Mouse (Mus musculus) hindbrain, embryonic 14.5 days (tissue): ENCODE data around the gene Gsg1l. TPM values are rescaled to one million over a fixed set of nuclear protein-coding genes. Genes with fewer than 3 reads are reported as not detected.
A peak's percentile ranks its signal among the peaks of the same experiment; 100 is the strongest.

Source experiments
- ATAC-seq: fragments of 200-750 bp; cut with Nextera tagmentation; 2 replicates; pipeline ENCODE4 v1.8.0; 2017; ENCODE audit warnings: moderate number of reproducible peaks, mild to moderate bottlenecking, moderate TSS enrichment, moderate library complexity; ENCODE audit not compliant: low FRiP score
- DNase-seq: peaks from one replicate; pipeline ENCODE4 v3.0.0-alpha.2; 2015; ENCODE audit warnings: low spot score
- H3K27ac ChIP-seq: fragments of 300-500 bp; sonication (generic); 2 replicates; pipeline ENCODE4 v1.5.1; 2014; ENCODE audit warnings: mild to moderate bottlenecking, moderate library complexity
- H3K27me3 ChIP-seq: fragments of 300-500 bp; sonication (generic); 2 replicates; pipeline ENCODE4 v1.6.1; 2014; ENCODE audit warnings: mild to moderate bottlenecking, low read length, mixed read lengths; ENCODE audit not compliant: control insufficient read depth, insufficient read depth
- H3K36me3 ChIP-seq: fragments of 300-500 bp; sonication (generic); replicated peaks from 2 replicates; pipeline ENCODE4 v1.6.1; 2014; ENCODE audit not compliant: control insufficient read depth, insufficient read depth
- H3K4me1 ChIP-seq: fragments of 300-500 bp; sonication (generic); replicated peaks from 2 replicates; pipeline ENCODE4 v1.6.1; 2014; ENCODE audit warnings: antibody characterized with exemption, low read length, mixed read lengths; ENCODE audit not compliant: control insufficient read depth, insufficient read depth
- H3K4me2 ChIP-seq: fragments of 300-500 bp; sonication (generic); replicated peaks from 2 replicates; pipeline ENCODE4 v1.6.1; 2014; ENCODE audit warnings: mild to moderate bottlenecking, moderate library complexity
- H3K4me3 ChIP-seq: fragments of 300-500 bp; sonication (generic); replicated peaks from 2 replicates; pipeline ENCODE4 v1.5.1; 2014; ENCODE audit warnings: mild to moderate bottlenecking, low read length
- H3K9ac ChIP-seq: fragments of 300-500 bp; sonication (generic); 2 replicates; pipeline ENCODE4 v1.6.1; 2014
- H3K9me3 ChIP-seq: fragments of 300-500 bp; sonication (generic); 2 replicates; pipeline ENCODE4 v1.6.1; 2016; ENCODE audit warnings: low read length; ENCODE audit not compliant: control insufficient read depth
- WGBS: fragments of 180-500 bp; shearing (Covaris S2); extraction: QIAGEN DNeasy Blood & Tissue Kit; methylation state at CpG from one replicate; pipeline ENCODE4 v1.1.7; 2014; 5-methylcytosine and 5-hydroxymethylcytosine counted together
- polyA plus RNA-seq: library from polyadenylated mRNA; unstranded; fragments of >200 nt; fragmentation: Nextera tagmentation; extraction: Ambion mirVana; gene quantifications from 2 replicates; pipeline ENCODE4 v1.2.1, GENCODE M21; 2014

The Gsg1l gene
- polyA plus RNA-seq, 1 experiment from 2014 or later, result 11.2 TPM

GRCm38 (mm10) chr7:125860421-125860820, 221.8 kb downstream of the Gsg1l start:
- WGBS, result 89% methylated on average over 9 of the region's 9 CpGs
- H3K4me2 ChIP-seq, result no peak overlapping the region
- DNase-seq (no peak), ATAC-seq (no peak)
- no peaks in the 10 kb centered on the region for H3K27me3 ChIP-seq
- no peak overlapping the region for H3K27ac ChIP-seq
- H3K4me1 ChIP-seq, result peaks cover 14% of the 10 kb centered on the region
- no peaks in the 10 kb centered on the region for H3K36me3 ChIP-seq
- H3K4me3 ChIP-seq, result no peak overlapping the region
- H3K9me3 ChIP-seq, result no peaks in the 10 kb centered on the region
- H3K9ac ChIP-seq, result no peak overlapping the region

GRCm38 (mm10) chr7:125859564-125859963, 222.6 kb downstream of the Gsg1l start:
- no peak for DNase-seq
- Histone ChIP-seq H3K4me1 (peaks cover 6% of the 10 kb centered on the region; the same call in 1 of the 2 replicates), H3K9me3 (no peaks in the 10 kb centered on the region), H3K4me2 (no peak overlapping the region), H3K36me3 (no peaks in the 10 kb centered on the region), H3K27me3 (no peaks in the 10 kb centered on the region), H3K27ac (no peak overlapping the region), H3K4me3 (no peak overlapping the region), H3K9ac (no peak overlapping the region)
- ATAC-seq, result no peak
- 81% methylated on average over 3 of the region's 3 CpGs for WGBS

- Histone ChIP-seq H3K27ac (no peak overlapping the region), H3K4me1 (no peaks in the 10 kb centered on the region), H3K4me2 (no peak overlapping the region), H3K36me3 (peaks cover 10% of the 10 kb centered on the region; the same call in 1 of the 2 replicates), H3K9me3 (no peaks in the 10 kb centered on the region), H3K27me3 (no peaks in the 10 kb centered on the region), H3K9ac (no peak overlapping the region), H3K4me3 (no peak overlapping the region)
- DNase-seq, result no peak
- 98% methylated on average over 2 of the region's 2 CpGs for WGBS
- no peak for ATAC-seq
These were observed 234.7 kb downstream of the Gsg1l start for GRCm38 (mm10) chr7:125847528-125847866.

GRCm38 (mm10) chr7:125846866-125847527, 235.2 kb downstream of the Gsg1l start:
- H3K9ac ChIP-seq, result no peak overlapping the region
- H3K27ac ChIP-seq, result no peak overlapping the region
- peaks cover 10% of the 10 kb centered on the region; the same call in 1 of the 2 replicates for H3K36me3 ChIP-seq
- no peak overlapping the region for H3K4me3 ChIP-seq
- no peak for DNase-seq
- H3K4me2 ChIP-seq, result no peak overlapping the region
- no peak for ATAC-seq
- WGBS, result 83% methylated on average over 8 of the region's 8 CpGs
- H3K27me3 ChIP-seq, result no peaks in the 10 kb centered on the region
- H3K9me3 ChIP-seq, result no peaks in the 10 kb centered on the region
- no peaks in the 10 kb centered on the region for H3K4me1 ChIP-seq

- no peaks in the 10 kb centered on the region for H3K4me1 ChIP-seq
- WGBS, result 56% methylated on average over 1 of the region's 1 CpGs
- no peak for ATAC-seq
- DNase-seq, result no peak
- H3K36me3 ChIP-seq, result no peaks in the 10 kb centered on the region; the same call in 1 of the 2 replicates
- H3K4me3 ChIP-seq, result no peak overlapping the region
- no peaks in the 10 kb centered on the region for H3K9me3 ChIP-seq
- H3K27ac ChIP-seq, result no peak overlapping the region
- no peak overlapping the region for H3K9ac ChIP-seq
- no peak overlapping the region for H3K4me2 ChIP-seq
- no peaks in the 10 kb centered on the region for H3K27me3 ChIP-seq
These were observed 236.6 kb downstream of the Gsg1l start for GRCm38 (mm10) chr7:125845611-125846010.

GRCm38 (mm10) chr7:125838078-125838742, 244.0 kb downstream of the Gsg1l start:
- Histone ChIP-seq H3K4me2 (no peak overlapping the region), H3K27me3 (no peaks in the 10 kb centered on the region), H3K4me3 (no peak overlapping the region), H3K9ac (no peak overlapping the region), H3K4me1 (peaks cover 18% of the 10 kb centered on the region), H3K27ac (peak overlapping the region; percentile 70), H3K36me3 (no peaks in the 10 kb centered on the region), H3K9me3 (no peaks in the 10 kb centered on the region)
- no peak for DNase-seq
- 33% methylated on average over 5 of the region's 5 CpGs for WGBS
- no peak; the same call in 1 of the 2 replicates for ATAC-seq

GRCm38 (mm10) chr7:125833471-125833870, 248.7 kb downstream of the Gsg1l start:
- H3K36me3 ChIP-seq, result peaks cover 6% of the 10 kb centered on the region; the same call in 1 of the 2 replicates
- no peak overlapping the region for H3K9ac ChIP-seq
- 98% methylated on average over 2 of the region's 2 CpGs for WGBS
- no peak overlapping the region for H3K4me3 ChIP-seq
- no peaks in the 10 kb centered on the region for H3K27me3 ChIP-seq
- no peak overlapping the region for H3K27ac ChIP-seq
- no peak overlapping the region for H3K4me2 ChIP-seq
- no peaks in the 10 kb centered on the region for H3K9me3 ChIP-seq
- ATAC-seq (no peak), DNase-seq (no peak)
- peaks cover 22% of the 10 kb centered on the region; the same call in 1 of the 2 replicates for H3K4me1 ChIP-seq

GRCm38 (mm10) chr7:125832767-125833166, 249.4 kb downstream of the Gsg1l start:
- H3K4me3 ChIP-seq, result no peak overlapping the region
- no peak overlapping the region for H3K27ac ChIP-seq
- no peak overlapping the region for H3K9ac ChIP-seq
- no peaks in the 10 kb centered on the region for H3K27me3 ChIP-seq
- 56% methylated on average over 1 of the region's 1 CpGs for WGBS
- DNase-seq (no peak), ATAC-seq (no peak)
- peaks cover 6% of the 10 kb centered on the region; the same call in 1 of the 2 replicates for H3K36me3 ChIP-seq
- H3K4me1 ChIP-seq, result peaks cover 17% of the 10 kb centered on the region
- no peaks in the 10 kb centered on the region for H3K9me3 ChIP-seq
- no peak overlapping the region for H3K4me2 ChIP-seq

GRCm38 (mm10) chr7:125829121-125829666, 253.0 kb downstream of the Gsg1l start:
- WGBS, result 55% methylated on average over 3 of the region's 3 CpGs
- Histone ChIP-seq H3K4me2 (no peak overlapping the region), H3K36me3 (peaks cover 6% of the 10 kb centered on the region; the same call in 1 of the 2 replicates), H3K4me1 (peaks cover 15% of the 10 kb centered on the region; the same call in 1 of the 2 replicates), H3K27me3 (no peaks in the 10 kb centered on the region), H3K9me3 (no peaks in the 10 kb centered on the region), H3K9ac (no peak overlapping the region), H3K27ac (peak overlapping the region; percentile 62), H3K4me3 (no peak overlapping the region)
- DNase-seq, result peak; percentile 47
- ATAC-seq, result peak; percentile 46; the same call in 1 of the 2 replicates
